Mouse (Mus musculus): Measurements from ENCODE around the gene Helz2. TPM values are rescaled to one million over a fixed set of nuclear protein-coding genes. Genes with fewer than 3 reads are reported as not detected.
A peak's percentile ranks its signal among the peaks of the same experiment; 100 is the strongest.
"Not testable (repeated sequence)": the region's sequence is repeated elsewhere in the genome, so short reads cannot be mapped to it uniquely, and the experiment has no call there.

Gene Helz2
- total RNA-seq, 2 experiments from 2014 or later: 10.1 to 15.5 TPM

DNA sequence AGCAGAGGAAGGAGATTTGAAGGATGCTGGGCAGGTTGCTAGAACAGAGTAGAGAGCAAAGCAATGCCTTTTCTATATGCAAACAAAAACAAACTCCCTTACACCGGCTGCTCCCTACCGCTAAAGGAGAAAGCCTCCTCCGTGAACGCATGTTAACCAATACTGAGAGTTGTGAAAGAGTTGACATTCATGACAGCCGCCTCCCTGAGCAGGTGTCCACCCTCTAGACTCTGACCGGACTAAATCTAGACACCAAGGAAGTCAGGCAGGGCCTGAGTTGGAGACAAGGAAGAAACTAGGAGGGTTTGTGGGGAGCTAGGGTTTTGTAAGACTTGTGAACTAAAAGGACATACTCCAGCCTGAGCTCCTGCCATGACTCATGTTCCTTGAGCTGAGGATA, 38.9 kb downstream of the Helz2 start:
- no peak for ATAC-seq (replicated peaks; ENCODE audit: low FRiP score, poor library complexity, severe bottlenecking)

DNA sequence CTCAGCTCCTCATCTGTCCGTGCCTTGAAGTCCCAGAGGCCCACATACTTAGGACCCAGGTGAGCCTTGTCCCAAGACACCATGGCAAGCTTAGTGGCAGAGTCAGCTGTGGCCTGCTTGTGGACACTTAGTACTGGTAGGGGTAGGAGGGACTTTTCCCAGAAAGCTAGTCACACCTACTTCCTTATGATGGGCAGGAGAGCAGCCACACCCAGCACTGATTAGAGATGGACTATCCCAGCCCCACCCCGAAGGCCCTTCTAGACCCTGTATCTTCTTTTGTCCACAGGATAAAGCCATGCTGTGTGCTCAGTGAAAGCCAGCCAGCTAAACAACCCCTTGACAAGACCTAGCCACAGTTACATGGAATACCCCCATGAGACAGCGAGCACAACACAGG, 39.4 kb downstream of the Helz2 start, which contains the start of gene Ptk6:
TSS of gene Ptk6 (minus strand) at position 368 of the 400 bp plus-strand sequence.
- ATAC-seq (replicated peaks; ENCODE audit: low FRiP score, poor library complexity, severe bottlenecking): no peak

DNA sequence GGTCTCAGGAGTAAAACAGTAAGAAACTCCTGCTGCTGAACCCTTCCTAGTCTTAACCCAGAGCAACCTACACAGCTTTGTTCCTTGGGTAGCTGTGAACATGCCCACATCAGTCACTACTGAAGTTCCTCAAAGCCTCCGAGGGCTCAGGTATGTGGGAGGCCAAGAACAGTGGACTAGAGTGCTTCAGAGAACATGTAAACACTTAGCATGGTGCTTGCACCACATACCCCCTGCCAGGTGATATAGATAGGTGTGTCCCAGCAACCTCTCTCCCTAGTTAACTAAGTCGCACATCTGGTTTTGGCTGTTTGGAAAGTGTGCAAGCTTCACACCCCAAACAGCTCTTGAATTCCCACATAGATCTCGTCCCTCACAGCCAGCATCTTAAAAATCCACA, 40.2 kb downstream of the Helz2 start:
- ATAC-seq (replicated peaks; ENCODE audit: low FRiP score, poor library complexity, severe bottlenecking): no peak

DNA sequence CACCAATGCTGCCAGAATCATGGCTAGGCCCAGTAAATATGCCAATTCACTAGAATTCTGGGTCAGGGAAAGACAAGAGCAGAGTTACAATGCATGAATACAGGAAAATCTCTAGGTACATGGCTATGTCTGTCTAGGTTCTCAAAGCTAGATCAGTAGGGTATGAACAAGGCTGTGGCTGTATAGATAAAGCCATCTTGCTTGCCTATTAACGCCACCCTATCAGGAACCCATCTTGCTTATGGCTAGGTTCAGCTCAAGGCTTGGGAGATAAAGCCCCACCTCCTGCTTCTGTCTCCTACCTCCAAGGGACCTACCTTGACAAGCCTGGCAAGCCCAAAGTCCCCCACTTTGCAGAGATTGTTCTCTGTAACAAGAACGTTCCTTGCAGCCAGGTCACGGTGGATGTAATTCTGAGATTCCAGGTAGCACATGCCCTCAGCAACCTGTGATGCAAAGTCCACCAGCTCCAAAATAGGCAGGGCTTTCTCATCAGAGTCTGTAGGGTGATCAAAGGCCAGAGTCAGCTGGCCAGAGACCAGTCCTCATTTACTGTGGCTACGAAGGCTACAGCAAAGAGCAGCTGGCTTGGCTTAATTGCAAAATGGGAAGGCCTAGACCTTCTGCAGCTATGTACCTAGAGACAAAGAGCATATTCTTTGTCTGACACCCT, 45.1 kb downstream of the Helz2 start:
- no peak for ATAC-seq (replicated peaks; ENCODE audit: low FRiP score, poor library complexity, severe bottlenecking)

DNA sequence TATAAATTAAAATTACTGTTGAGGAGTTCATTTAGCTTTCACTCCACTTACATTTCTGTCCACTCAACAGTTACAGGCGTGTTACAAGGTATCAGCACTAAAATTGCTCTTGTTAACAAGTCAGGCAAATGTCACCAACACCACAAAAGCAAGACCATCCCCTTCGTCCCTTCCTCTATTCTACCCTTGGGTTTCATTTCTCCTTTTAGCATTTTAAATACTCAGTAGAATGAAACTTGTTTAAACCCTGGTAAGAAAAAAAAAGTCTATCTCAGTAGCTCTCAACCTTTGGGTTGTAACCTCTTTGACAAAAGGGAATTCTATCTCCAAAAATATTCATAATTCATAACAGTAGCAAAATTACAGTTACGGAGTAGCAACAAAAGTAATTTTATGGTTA, 48.8 kb downstream of the Helz2 start:
- no peak for ATAC-seq (replicated peaks; ENCODE audit: low FRiP score, poor library complexity, severe bottlenecking)

DNA sequence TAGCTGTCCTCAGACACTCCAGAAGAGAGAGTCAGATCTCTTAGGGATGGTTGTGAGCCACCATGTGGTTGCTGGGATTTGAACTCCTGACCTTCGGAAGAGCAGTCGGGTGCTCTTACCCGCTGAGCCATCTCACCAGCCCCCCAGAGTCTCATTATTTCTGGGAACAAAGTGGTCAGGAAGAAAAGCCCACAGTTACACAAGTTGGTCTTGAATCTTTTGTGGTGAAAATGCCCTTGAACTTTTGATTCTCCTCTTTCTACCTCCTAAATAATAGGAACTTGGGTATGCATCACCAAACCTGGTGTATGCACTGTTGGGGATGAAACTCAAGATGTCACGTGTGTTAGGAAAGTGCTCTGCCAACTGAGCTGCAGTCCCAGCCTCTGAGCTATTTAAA, 49.9 kb downstream of the Helz2 start:
- ATAC-seq (replicated peaks; ENCODE audit: low FRiP score, poor library complexity, severe bottlenecking): no peak

DNA sequence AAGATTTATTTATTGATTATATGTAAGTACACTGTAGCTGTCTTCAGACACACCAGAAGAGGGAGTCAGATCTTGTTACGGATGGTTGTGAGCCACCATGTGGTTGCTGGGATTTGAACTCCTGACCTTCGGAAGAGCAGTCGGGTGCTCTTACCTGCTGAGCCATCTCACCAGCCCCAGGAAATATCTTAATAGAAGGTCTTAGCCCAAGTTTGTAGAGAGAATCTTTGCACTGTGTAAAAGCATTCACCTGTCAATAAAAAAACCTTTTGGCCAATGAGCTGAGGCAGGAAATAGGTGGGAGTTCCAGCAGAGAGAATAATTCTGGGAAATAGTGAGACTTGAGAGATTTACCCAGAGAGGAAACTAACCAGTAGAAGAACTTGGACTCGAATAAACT, 50.4 kb downstream of the Helz2 start:
- not testable (repeated sequence) for ATAC-seq (replicated peaks; ENCODE audit: low FRiP score, poor library complexity, severe bottlenecking)

DNA sequence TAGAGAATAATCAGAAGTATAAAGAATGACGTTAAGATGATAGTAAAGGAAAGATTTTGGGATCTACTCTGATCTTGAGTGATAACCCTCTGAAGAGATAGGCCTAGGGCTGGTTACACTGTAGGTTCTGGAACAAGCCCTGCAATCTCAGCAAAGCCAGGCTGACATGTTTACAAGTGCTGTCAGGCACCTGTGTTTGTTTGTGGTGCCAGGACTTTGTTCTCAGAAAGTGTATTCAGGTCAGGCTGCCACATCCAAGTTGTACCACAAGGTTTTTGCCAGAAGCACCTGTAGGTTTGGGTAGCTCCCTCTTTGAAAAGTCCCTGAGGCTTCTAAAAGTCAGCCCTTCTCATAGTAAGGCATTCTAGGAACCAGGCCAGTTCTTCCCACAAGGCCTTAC, 52.5 kb downstream of the Helz2 start:
- no peak for ATAC-seq (replicated peaks; ENCODE audit: low FRiP score, poor library complexity, severe bottlenecking)

DNA sequence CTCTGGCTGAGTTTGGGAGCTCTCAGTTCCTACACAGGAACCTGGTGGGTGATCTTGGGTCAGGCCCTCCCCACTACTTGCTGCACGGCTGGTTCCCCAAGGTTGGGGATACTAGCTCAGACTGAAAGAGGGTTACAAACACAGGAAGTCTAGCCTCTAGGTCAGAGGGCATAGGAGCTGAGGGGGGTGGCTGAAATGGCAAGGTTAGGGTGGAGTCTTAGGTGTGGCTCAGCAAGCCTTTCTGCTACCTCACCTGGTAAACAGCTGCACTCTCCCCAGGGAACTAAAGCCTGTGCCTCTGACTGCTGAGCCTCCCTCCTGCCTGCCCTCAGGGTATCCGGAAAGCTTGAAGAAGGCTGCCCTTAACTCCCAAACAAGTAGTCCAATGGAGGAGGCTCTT, 53.1 kb downstream of the Helz2 start:
- ATAC-seq (replicated peaks; ENCODE audit: low FRiP score, poor library complexity, severe bottlenecking): no peak

DNA sequence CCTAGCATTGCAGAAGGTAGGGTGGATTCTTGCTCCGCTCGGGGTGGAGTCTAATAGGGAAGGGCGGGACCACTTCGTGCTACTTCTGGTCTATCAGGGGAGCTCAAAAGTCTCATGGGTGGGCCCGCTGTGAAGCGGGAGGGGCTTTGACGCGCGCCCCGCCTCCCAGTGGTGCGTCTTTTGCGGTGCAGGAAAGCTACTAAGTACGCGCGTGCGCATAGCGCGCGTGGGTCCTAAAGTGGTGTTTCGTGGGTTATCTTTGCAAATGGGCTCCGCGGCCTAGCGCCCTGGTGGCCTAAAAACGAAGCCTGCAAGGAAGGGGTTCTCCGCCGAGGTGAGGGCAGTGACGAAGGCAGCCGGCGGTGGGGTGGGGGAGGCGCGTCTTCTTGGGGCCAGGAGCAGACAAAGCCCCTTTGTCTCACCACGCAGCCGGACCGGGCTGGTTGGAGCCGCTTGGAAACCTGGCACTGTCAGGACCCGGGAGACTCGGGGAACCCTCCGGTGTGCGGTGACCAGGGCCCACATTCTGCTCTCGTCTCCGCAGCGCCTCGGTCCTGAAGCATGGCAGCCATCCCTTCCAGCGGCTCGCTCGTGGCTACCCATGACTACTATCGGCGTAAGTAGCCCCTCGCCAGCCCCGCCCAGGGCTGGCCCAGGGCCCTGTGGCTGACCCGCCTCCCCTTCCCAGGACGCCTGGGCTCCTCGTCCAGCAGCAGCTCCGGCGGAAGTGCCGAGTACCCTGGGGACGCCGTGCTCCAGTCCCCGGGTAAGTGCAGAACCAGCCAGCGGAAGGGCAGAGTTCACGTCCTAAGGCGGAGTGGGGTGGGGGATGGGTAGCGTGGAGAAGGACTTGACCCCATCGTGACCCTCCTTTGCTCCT, 54.5 kb downstream of the Helz2 start, which contains the start of gene Ppdpf:
TSS of gene Ppdpf (plus strand) at position 127 of the 880 bp plus-strand sequence.
- peak; percentile 93 for ATAC-seq (replicated peaks; ENCODE audit: low FRiP score, poor library complexity, severe bottlenecking)

DNA sequence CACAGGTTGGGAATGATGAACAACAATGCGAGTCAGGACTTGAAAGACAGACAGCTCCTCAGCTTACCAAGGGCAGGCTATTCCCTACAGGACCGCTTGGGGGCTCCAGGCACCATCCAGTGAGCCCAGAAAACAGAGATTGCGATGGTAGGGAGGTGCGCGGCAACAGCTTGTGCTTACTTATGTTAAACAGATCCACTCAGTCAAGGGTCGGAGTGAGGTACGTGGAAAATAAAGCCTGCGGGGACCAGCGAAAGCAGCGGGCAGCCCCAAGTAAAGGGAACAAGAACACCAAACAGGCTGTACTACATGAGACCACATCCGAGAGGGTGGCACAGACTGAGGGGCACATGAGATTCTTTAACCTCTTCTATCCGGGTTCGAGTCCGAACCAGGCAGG, 55.2 kb downstream of the Helz2 start:
- peak; percentile 86 for ATAC-seq (replicated peaks; ENCODE audit: low FRiP score, poor library complexity, severe bottlenecking)

DNA sequence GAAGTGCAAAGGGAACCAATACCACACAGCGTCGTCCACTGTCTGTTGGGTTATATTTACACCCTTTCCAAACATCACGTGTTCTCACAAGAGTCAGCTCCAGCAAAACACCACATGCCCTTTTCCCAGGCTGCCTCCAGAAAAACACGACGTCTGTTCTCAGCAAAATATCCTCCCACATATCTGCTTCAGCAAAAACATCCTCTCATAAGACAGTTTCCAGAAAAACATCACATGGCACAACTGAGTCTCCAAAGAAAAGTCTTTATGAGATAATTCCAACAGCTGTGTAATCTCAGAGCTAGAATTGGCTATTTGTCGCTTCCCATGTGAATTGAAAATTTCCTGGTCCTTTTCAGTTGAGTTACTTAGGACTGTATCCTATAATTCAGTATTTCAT, 60.9 kb downstream of the Helz2 start:
- no peak for ATAC-seq (replicated peaks; ENCODE audit: low FRiP score, poor library complexity, severe bottlenecking)

DNA sequence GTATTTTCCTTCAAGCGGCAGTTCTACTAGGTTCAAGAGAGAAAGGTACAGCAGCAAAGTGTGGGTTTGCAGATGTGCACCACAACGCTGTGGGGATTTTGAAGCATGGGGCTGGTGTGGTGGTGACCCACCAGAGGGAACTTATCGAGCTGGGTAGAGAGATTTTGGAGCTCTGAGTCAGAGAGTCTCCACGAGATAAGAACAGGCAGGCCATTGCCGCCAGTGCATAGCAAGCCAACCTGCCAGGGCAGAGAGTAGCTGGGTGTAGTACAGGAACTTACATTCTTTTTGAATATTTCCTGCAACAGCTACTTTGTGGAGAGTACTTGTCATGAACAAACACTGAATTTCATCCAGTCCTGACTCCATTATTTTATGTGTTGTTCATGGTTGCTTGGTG, 63.4 kb downstream of the Helz2 start:
- no peak for ATAC-seq (replicated peaks; ENCODE audit: low FRiP score, poor library complexity, severe bottlenecking)

DNA sequence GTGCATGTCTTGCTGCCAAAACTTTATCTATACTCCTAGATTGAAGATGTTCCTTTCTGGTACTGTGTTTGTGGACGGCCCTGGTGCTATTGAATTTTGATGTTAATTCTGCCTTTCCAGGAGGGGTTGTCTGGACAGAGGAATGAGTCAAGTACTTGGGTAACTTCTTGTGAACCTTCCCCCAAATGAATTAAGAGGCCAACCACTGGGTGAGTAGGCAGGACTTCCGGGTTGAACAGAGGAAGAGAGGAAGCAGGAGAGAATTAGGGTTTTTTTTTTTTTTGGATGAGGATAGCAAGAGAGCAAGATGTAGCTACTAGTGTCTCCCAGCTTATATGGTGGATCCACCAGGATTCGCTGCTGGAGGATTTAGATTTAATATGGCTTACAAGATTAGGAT, 63.8 kb downstream of the Helz2 start:
- ATAC-seq (replicated peaks; ENCODE audit: low FRiP score, poor library complexity, severe bottlenecking): no peak

Other genes starting within 250 kb of the Helz2 start
- not detected in 2 replicates for gene Chrna4, start 198.5 kb downstream of the Helz2 start, total RNA-seq (2015; ENCODE audit: low replicate concordance)
- not detected in 2 replicates for gene Chrna4, start 198.5 kb downstream of the Helz2 start, total RNA-seq (2017; ENCODE audit: low replicate concordance)
- gene Kcnq2, start 106.7 kb downstream of the Helz2 start, total RNA-seq (2015; ENCODE audit: low replicate concordance): not detected in 2 replicates
- gene Kcnq2, start 106.7 kb downstream of the Helz2 start, total RNA-seq (2017; ENCODE audit: low replicate concordance): not detected in 2 replicates
- gene Eef1a2, start 85.0 kb downstream of the Helz2 start, total RNA-seq (2015; ENCODE audit: low replicate concordance): not detected in 2 replicates
- not detected in 2 replicates for gene Eef1a2, start 85.0 kb downstream of the Helz2 start, total RNA-seq (2017; ENCODE audit: low replicate concordance)
- 80.4 and 90.5 TPM in 2 replicates for gene Ppdpf, start 54.8 kb downstream of the Helz2 start, total RNA-seq (2015; ENCODE audit: low replicate concordance)
- 24.1 and 26.0 TPM in 2 replicates for gene Ppdpf, start 54.8 kb downstream of the Helz2 start, total RNA-seq (2017; ENCODE audit: low replicate concordance)
- not detected in 2 replicates for gene Ptk6, start 39.2 kb downstream of the Helz2 start, total RNA-seq (2015; ENCODE audit: low replicate concordance)
- gene Ptk6, start 39.2 kb downstream of the Helz2 start, total RNA-seq (2017; ENCODE audit: low replicate concordance): not detected in 2 replicates
- gene Srms, start 28.8 kb downstream of the Helz2 start, total RNA-seq (2015; ENCODE audit: low replicate concordance): not detected in 2 replicates
- 0.77 TPM in 1 of 2 replicates, not detected in the other for gene Srms, start 28.8 kb downstream of the Helz2 start, total RNA-seq (2017; ENCODE audit: low replicate concordance)
- gene Fndc11, start 22.0 kb downstream of the Helz2 start, total RNA-seq (2015; ENCODE audit: low replicate concordance): 2.5 TPM in 1 of 2 replicates, not detected in the other
- not detected in 2 replicates for gene Fndc11, start 22.0 kb downstream of the Helz2 start, total RNA-seq (2017; ENCODE audit: low replicate concordance)
- 33.1 and 57.3 TPM in 2 replicates for gene Gmeb2, start 46.0 kb upstream of the Helz2 start, total RNA-seq (2015; ENCODE audit: low replicate concordance)
- 29.0 and 55.1 TPM in 2 replicates for gene Gmeb2, start 46.0 kb upstream of the Helz2 start, total RNA-seq (2017; ENCODE audit: low replicate concordance)
- not detected in 2 replicates for gene Stmn3, start 72.5 kb upstream of the Helz2 start, total RNA-seq (2015; ENCODE audit: low replicate concordance)
- gene Stmn3, start 72.5 kb upstream of the Helz2 start, total RNA-seq (2017; ENCODE audit: low replicate concordance): not detected in 2 replicates
- gene Rtel1, start 77.7 kb upstream of the Helz2 start, total RNA-seq (2015; ENCODE audit: low replicate concordance): 63.3 and 80.4 TPM in 2 replicates
- 52.0 and 60.7 TPM in 2 replicates for gene Rtel1, start 77.7 kb upstream of the Helz2 start, total RNA-seq (2017; ENCODE audit: low replicate concordance)
- gene Zgpat, start 122.9 kb upstream of the Helz2 start, total RNA-seq (2015; ENCODE audit: low replicate concordance): 2.9 and 10.1 TPM in 2 replicates
- 11.2 and 15.4 TPM in 2 replicates for gene Zgpat, start 122.9 kb upstream of the Helz2 start, total RNA-seq (2017; ENCODE audit: low replicate concordance)
- 5.4 and 14.3 TPM in 2 replicates for gene Arfrp1, start 123.4 kb upstream of the Helz2 start, total RNA-seq (2015; ENCODE audit: low replicate concordance)
- 9.0 and 10.8 TPM in 2 replicates for gene Arfrp1, start 123.4 kb upstream of the Helz2 start, total RNA-seq (2017; ENCODE audit: low replicate concordance)
- gene Lime1, start 138.1 kb upstream of the Helz2 start, total RNA-seq (2015; ENCODE audit: low replicate concordance): 4.6 and 37.5 TPM in 2 replicates
- gene Lime1, start 138.1 kb upstream of the Helz2 start, total RNA-seq (2017; ENCODE audit: low replicate concordance): 11.7 and 13.2 TPM in 2 replicates
- 12.2 and 12.3 TPM in 2 replicates for gene Zbtb46, start 217.4 kb upstream of the Helz2 start, total RNA-seq (2015; ENCODE audit: low replicate concordance)
- gene Zbtb46, start 217.4 kb upstream of the Helz2 start, total RNA-seq (2017; ENCODE audit: low replicate concordance): 7.5 and 15.5 TPM in 2 replicates

Data from erythroid progenitor cell, adult 5-6 weeks (primary cell).